Mouse (Mus musculus) lung, embryonic 14.5 days (tissue): ENCODE results near the gene Tex2. TPM values are rescaled to one million over a fixed set of nuclear protein-coding genes. Genes with fewer than 3 reads are reported as not detected.
A peak's percentile ranks its signal among the peaks of the same experiment; 100 is the strongest.
"Not testable (repeated sequence)": the region's sequence is repeated elsewhere in the genome, so short reads cannot be mapped to it uniquely, and the experiment has no call there.

Source experiments
- ATAC-seq: fragments of 200-750 bp; cut with Nextera tagmentation; 2 replicates; pipeline ENCODE4 v1.8.0; 2017; ENCODE audit warnings: mild to moderate bottlenecking, moderate TSS enrichment, moderate library complexity; ENCODE audit not compliant: insufficient read depth
- DNase-seq: peaks from one replicate; pipeline ENCODE4 v3.0.0-alpha.2; 2015
- H3K27ac ChIP-seq: fragments of 300-500 bp; sonication (generic); 2 replicates; pipeline ENCODE4 v1.5.1; 2014; ENCODE audit warnings: low read depth, mild to moderate bottlenecking, moderate library complexity
- H3K27me3 ChIP-seq: fragments of 300-500 bp; sonication (generic); 2 replicates; pipeline ENCODE4 v1.6.1; 2014; ENCODE audit warnings: low read length, control low read depth; ENCODE audit not compliant: insufficient read depth
- H3K36me3 ChIP-seq: fragments of 300-500 bp; sonication (generic); 2 replicates; pipeline ENCODE4 v1.6.1; 2014; ENCODE audit warnings: control low read depth; ENCODE audit not compliant: insufficient read depth
- H3K4me1 ChIP-seq: fragments of 300-500 bp; sonication (generic); 2 replicates; pipeline ENCODE4 v1.6.1; 2014; ENCODE audit warnings: antibody characterized with exemption, control low read depth; ENCODE audit not compliant: insufficient read depth
- H3K4me2 ChIP-seq: fragments of 300-500 bp; sonication (generic); 2 replicates; pipeline ENCODE4 v1.6.1; 2014; ENCODE audit warnings: mild to moderate bottlenecking
- H3K4me3 ChIP-seq: fragments of 300-500 bp; sonication (generic); 2 replicates; pipeline ENCODE4 v1.5.1; 2014; ENCODE audit warnings: low read depth, low read length
- H3K9ac ChIP-seq: fragments of 300-500 bp; sonication (generic); 2 replicates; pipeline ENCODE4 v1.6.1; 2014
- H3K9me3 ChIP-seq: fragments of 300-500 bp; sonication (generic); 2 replicates; pipeline ENCODE4 v1.6.1; 2016; ENCODE audit warnings: low read depth, low read length, control low read depth
- CTCF ChIP-seq: IDR thresholded peaks from 2 replicates; pipeline ENCODE4 v1.5.1; 2016; ENCODE audit warnings: antibody characterized with exemption, low read depth
- WGBS: fragments of 180-500 bp; shearing (Covaris S2); extraction: QIAGEN DNeasy Blood & Tissue Kit; methylation state at CpG from one replicate; pipeline ENCODE4 v1.1.7; 2014; 5-methylcytosine and 5-hydroxymethylcytosine counted together
- polyA plus RNA-seq: library from polyadenylated mRNA; unstranded; fragments of >200 nt; fragmentation: Nextera tagmentation; extraction: Ambion mirVana; gene quantifications from 2 replicates; pipeline ENCODE4 v1.2.1, GENCODE M21; 2014

The Tex2 gene
- polyA plus RNA-seq, 1 experiment from 2014 or later: 10.9 TPM

- no peaks in the 10 kb centered on the region for H3K36me3 ChIP-seq
- DNase-seq (no peak), ATAC-seq (no peak)
- H3K9ac ChIP-seq: no peak overlapping the region
- H3K4me2 ChIP-seq: no peak overlapping the region
- no peaks in the 10 kb centered on the region for H3K27me3 ChIP-seq
- H3K4me3 ChIP-seq: no peak overlapping the region
- WGBS: 82% methylated on average over 2 of the region's 2 CpGs
- no peak for TF ChIP-seq CTCF
- H3K4me1 ChIP-seq: no peaks in the 10 kb centered on the region
- H3K27ac ChIP-seq: no peak overlapping the region
- no peaks in the 10 kb centered on the region for H3K9me3 ChIP-seq
Measured at GRCm38 (mm10) chr11:106497926-106498325, 115.3 kb downstream of the Tex2 start.

- WGBS: 81% methylated on average over 2 of the region's 2 CpGs
- H3K27ac ChIP-seq, H3K27me3 ChIP-seq, H3K9ac ChIP-seq, H3K4me1 ChIP-seq, H3K36me3 ChIP-seq, H3K4me2 ChIP-seq, H3K9me3 ChIP-seq, ATAC-seq, DNase-seq, H3K4me3 ChIP-seq: not testable (repeated sequence)
Measured at GRCm38 (mm10) chr11:106497009-106497408, 116.2 kb downstream of the Tex2 start.

GRCm38 (mm10) chr11:106492984-106493669 is 120.1 kb downstream of the Tex2 start:
- H3K4me3 ChIP-seq: no peak overlapping the region
- 62% methylated on average over 7 of the region's 7 CpGs for WGBS
- H3K9me3 ChIP-seq: no peaks in the 10 kb centered on the region
- ATAC-seq (no peak), DNase-seq (no peak)
- H3K9ac ChIP-seq: no peak overlapping the region
- no peaks in the 10 kb centered on the region for H3K36me3 ChIP-seq
- no peaks in the 10 kb centered on the region for H3K27me3 ChIP-seq
- TF ChIP-seq CTCF: no peak
- no peaks in the 10 kb centered on the region for H3K4me1 ChIP-seq
- no peak overlapping the region for H3K27ac ChIP-seq
- no peak overlapping the region for H3K4me2 ChIP-seq

GRCm38 (mm10) chr11:106491393-106491792 is 121.8 kb downstream of the Tex2 start:
- TF ChIP-seq CTCF: peak; percentile 76
- Histone ChIP-seq H3K27ac (no peak overlapping the region), H3K27me3 (no peaks in the 10 kb centered on the region), H3K9me3 (no peaks in the 10 kb centered on the region), H3K9ac (no peak overlapping the region), H3K4me3 (no peak overlapping the region), H3K4me2 (no peak overlapping the region), H3K36me3 (no peaks in the 10 kb centered on the region), H3K4me1 (0 out of 2 replicates have a peak, but pooled peaks cover 4% of the 10 kb centered on the region)
- WGBS: 3% methylated on average over 3 of the region's 3 CpGs
- ATAC-seq (no peak), DNase-seq (peak; percentile 95)

- not testable (repeated sequence) for H3K27ac ChIP-seq, H3K36me3 ChIP-seq, H3K4me3 ChIP-seq, H3K4me2 ChIP-seq, H3K9ac ChIP-seq, H3K9me3 ChIP-seq, DNase-seq, H3K27me3 ChIP-seq, H3K4me1 ChIP-seq, ATAC-seq
- 78% methylated on average over 6 of the region's 6 CpGs for WGBS
Measured at GRCm38 (mm10) chr11:106490600-106490999, 122.6 kb downstream of the Tex2 start.

- no peak for DNase-seq
- Histone ChIP-seq H3K4me1 (peaks cover 5% of the 10 kb centered on the region; the same call in 1 of the 2 replicates), H3K27me3 (no peaks in the 10 kb centered on the region), H3K36me3 (no peaks in the 10 kb centered on the region), H3K4me3 (no peak overlapping the region), H3K4me2 (no peak overlapping the region), H3K9ac (no peak overlapping the region), H3K27ac (no peak overlapping the region), H3K9me3 (no peaks in the 10 kb centered on the region)
- ATAC-seq: no peak
- 26% methylated on average over 10 of the region's 10 CpGs for WGBS
- TF ChIP-seq CTCF: no peak
Measured at GRCm38 (mm10) chr11:106490057-106490456, 123.2 kb downstream of the Tex2 start.

GRCm38 (mm10) chr11:106489036-106489693 is 124.1 kb downstream of the Tex2 start:
- Histone ChIP-seq H3K36me3 (no peaks in the 10 kb centered on the region), H3K4me3 (no peak overlapping the region), H3K9ac (no peak overlapping the region), H3K4me1 (peaks cover 5% of the 10 kb centered on the region; the same call in 1 of the 2 replicates), H3K4me2 (no peak overlapping the region), H3K27ac (peak overlapping the region; percentile 8; the same call in 1 of the 2 replicates), H3K9me3 (no peaks in the 10 kb centered on the region), H3K27me3 (no peaks in the 10 kb centered on the region)
- WGBS: 36% methylated on average over 7 of the region's 7 CpGs
- no peak for TF ChIP-seq CTCF
- ATAC-seq (no peak), DNase-seq (peak; percentile 26)
